Mouse (Mus musculus) layer of hippocampus, adult 8-10 months (tissue): ENCODE results near the gene Dmrt2. TPM values are rescaled to one million over a fixed set of nuclear protein-coding genes. Genes with fewer than 3 reads are reported as not detected.

ENCODE experiments used
- DNase-seq, 2 experiments: peaks; one replicate each; pipeline ENCODE4 v3.0.0; 2022; ENCODE audit warnings: low spot score in 2 of 2
- total RNA-seq, 4 experiments: library from RNA; stranded (reverse); gene quantifications; 2 replicates each; pipeline ENCODE4 v1.2.4; 2022

Dmrt2 gene
- total RNA-seq, 4 experiments from 2014 or later = 1.1 to 1.6 (median 1.3) TPM

- no peak for DNase-seq
Observed at GRCm38 (mm10) chr19:25675866-25676440, 3.7 kb downstream of the Dmrt2 start.

GRCm38 (mm10) chr19:25698850-25699249 lies 26.6 kb downstream of the Dmrt2 start:
- DNase-seq = no peak

GRCm38 (mm10) chr19:25713382-25713781 lies 41.2 kb downstream of the Dmrt2 start:
- peak; percentile 7 to 30 for DNase-seq

- no peak for DNase-seq
Observed at GRCm38 (mm10) chr19:25714927-25715326, 42.7 kb downstream of the Dmrt2 start.

GRCm38 (mm10) chr19:25722616-25723015 lies 50.4 kb downstream of the Dmrt2 start:
- no peak for DNase-seq

Other genes with a start within 250 kb of the Dmrt2 start
- not detected for gene Dmrt1, start 166.8 kb upstream of the Dmrt2 start, total RNA-seq
- under 1 TPM; 0.31 to 0.57 (median 0.38) TPM for gene Dmrt3, start 62.1 kb upstream of the Dmrt2 start, total RNA-seq